Mouse (Mus musculus) lung, postnatal 0 days (tissue): ENCODE measurements around the gene Mprip.

Experiments
- CTCF ChIP-seq: IDR thresholded peaks from 2 replicates; pipeline ENCODE4 v1.5.1; 2016; ENCODE audit warnings: antibody characterized with exemption, mild to moderate bottlenecking
- EP300 ChIP-seq: IDR thresholded peaks from 2 replicates; pipeline ENCODE4 v1.6.1; 2016; ENCODE audit warnings: antibody characterized with exemption, mild to moderate bottlenecking, control low read depth

DNA sequence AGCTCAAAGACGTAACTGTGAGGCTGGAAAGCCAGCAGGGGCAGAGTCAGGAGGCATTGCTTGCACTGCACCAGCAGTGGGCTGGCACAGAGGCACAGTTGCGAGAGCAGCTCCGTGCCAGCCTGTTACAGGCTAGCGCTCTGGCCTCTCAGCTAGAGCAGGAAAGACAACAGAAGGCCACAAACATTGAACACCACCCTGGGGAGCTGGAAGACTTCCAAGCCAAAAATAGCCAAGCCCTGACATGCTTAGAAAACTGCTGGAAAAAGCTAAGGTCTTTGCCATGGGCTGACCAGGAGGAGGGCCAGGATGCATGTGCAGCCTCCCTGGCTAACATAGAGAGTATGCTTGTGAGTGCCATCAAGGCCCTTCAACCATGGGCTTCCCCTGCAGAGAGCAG lies 98.1 kb downstream of the Mprip start:
- TF ChIP-seq CTCF (no peak), EP300 (no peak)
